7 mouse cellular contexts compared by ENCODE assay signal in genomic region chr6:88194053-88194977, GRCm38 (mm10). TPM values are rescaled to one million over a fixed set of nuclear protein-coding genes. Genes with fewer than 3 reads are reported as not detected.
A peak's percentile ranks its signal among the peaks of the same experiment; 100 is the strongest.
DNase-seq lines count a peak whose midpoint lies in the region; ATAC-seq and TF ChIP-seq lines count a peak whose summit lies in the region.

No protein-coding gene starts in this region.

- peaks cover 17% of the 10 kb centered on the region for H3K27me3 ChIP-seq in thymus, adult 2 months (ENCODE audit: control insufficient read depth, insufficient read depth, low read length)
- H3K27me3 ChIP-seq in forebrain, embryonic 11.5 days (ENCODE audit: control insufficient read depth, insufficient read depth, low read length), result peaks cover 97% of the 10 kb centered on the region
- peaks cover 81% of the 10 kb centered on the region for H3K27me3 ChIP-seq in kidney, postnatal 0 days (ENCODE audit: insufficient read depth, low read length)
- peaks cover 100% of the 10 kb centered on the region for H3K27me3 ChIP-seq in neural tube, embryonic 13.5 days

- H3K27ac ChIP-seq in thymus, adult 2 months (ENCODE audit: control insufficient read depth, insufficient read depth, low read length), result no peak overlapping the region
- no peak overlapping the region for H3K27ac ChIP-seq in forebrain, embryonic 11.5 days (ENCODE audit: low read depth, low read length)
- H3K27ac ChIP-seq in kidney, postnatal 0 days, result no peak overlapping the region
- no peak overlapping the region for H3K27ac ChIP-seq in neural tube, embryonic 13.5 days (replicated peaks)

- no peaks in the 10 kb centered on the region for H3K9me3 ChIP-seq in forebrain, embryonic 11.5 days (ENCODE audit: control insufficient read depth, low read length)
- H3K9me3 ChIP-seq in kidney, postnatal 0 days (replicated peaks; ENCODE audit: low read length), result no peaks in the 10 kb centered on the region
- H3K9me3 ChIP-seq in neural tube, embryonic 13.5 days, result no peaks in the 10 kb centered on the region

- ATAC-seq in forebrain, embryonic 11.5 days (replicated peaks; ENCODE audit: low FRiP score), result no peak
- no peak for ATAC-seq in kidney, postnatal 0 days (replicated peaks; ENCODE audit: low FRiP score, low read depth)
- no peak for ATAC-seq in neural tube, embryonic 13.5 days (ENCODE audit: low read depth)

- no peak for TF ChIP-seq CTCF in thymus, adult 2 months (IDR thresholded peaks at IDR 0.05; ENCODE audit: borderline replicate concordance, control insufficient read depth, extremely low read depth, insufficient read depth, low read length, poor library complexity)
- TF ChIP-seq CTCF in kidney, postnatal 0 days (IDR thresholded peaks at IDR 0.05; ENCODE audit: low read depth), result no peak; the same call in 1 of the 2 replicates

- WGBS in thymus, adult 2 months, result 16% methylated on average over 58 of the region's 58 CpGs
- WGBS in forebrain, embryonic 11.5 days, result under 1% methylated on average over 58 of the region's 58 CpGs
- WGBS in kidney, postnatal 0 days, result 4% methylated on average over 57 of the region's 58 CpGs
- WGBS in neural tube, embryonic 13.5 days, result 1% methylated on average over 58 of the region's 58 CpGs

- H3K36me3 ChIP-seq in thymus, adult 2 months (ENCODE audit: control insufficient read depth, insufficient read depth, low read length), result no peaks in the 10 kb centered on the region
- no peaks in the 10 kb centered on the region for H3K36me3 ChIP-seq in forebrain, embryonic 11.5 days (ENCODE audit: control insufficient read depth, insufficient read depth, low read length)
- no peaks in the 10 kb centered on the region for H3K36me3 ChIP-seq in kidney, postnatal 0 days (ENCODE audit: insufficient read depth, low read length)
- H3K36me3 ChIP-seq in neural tube, embryonic 13.5 days, result no peaks in the 10 kb centered on the region

- peak overlapping the region; percentile 36 for H3K9ac ChIP-seq in forebrain, embryonic 11.5 days (ENCODE audit: low read length)
- H3K9ac ChIP-seq in kidney, postnatal 0 days (ENCODE audit: low read depth, low read length), result peak overlapping the region; percentile 58
- peak overlapping the region; percentile 38; the same call in 1 of the 2 replicates for H3K9ac ChIP-seq in neural tube, embryonic 13.5 days

- H3K4me2 ChIP-seq in forebrain, embryonic 11.5 days (ENCODE audit: low read depth, low read length, severe bottlenecking), result peak overlapping the region; percentile 46
- peak overlapping the region; percentile 56 for H3K4me2 ChIP-seq in kidney, postnatal 0 days (ENCODE audit: low read length)
- H3K4me2 ChIP-seq in neural tube, embryonic 13.5 days, result peak overlapping the region; percentile 51

- H3K4me1 ChIP-seq in thymus, adult 2 months (replicated peaks; ENCODE audit: control insufficient read depth, insufficient read depth, low read length), result peaks cover 1% of the 10 kb centered on the region; the same call in 1 of the 2 replicates
- H3K4me1 ChIP-seq in forebrain, embryonic 11.5 days (replicated peaks; ENCODE audit: control insufficient read depth, insufficient read depth, low read length), result peaks cover 39% of the 10 kb centered on the region
- peaks cover 35% of the 10 kb centered on the region for H3K4me1 ChIP-seq in kidney, postnatal 0 days (replicated peaks; ENCODE audit: insufficient read depth, low read length)
- H3K4me1 ChIP-seq in neural tube, embryonic 13.5 days (replicated peaks), result peaks cover 57% of the 10 kb centered on the region

- DNase-seq in thymus, adult 2 months, result peak; percentile 19
- no peak for DNase-seq in thymus, postnatal 10 days (ENCODE audit: low spot score in 2 of 2)
- DNase-seq in forebrain, embryonic 11.5 days (ENCODE audit: low spot score), result peak; percentile 71
- no peak for DNase-seq in kidney, postnatal 0 days (ENCODE audit: low spot score)
- no peak for DNase-seq in spleen, postnatal 14 days (ENCODE audit: low spot score in 2 of 2)
- DNase-seq in adipocyte (ENCODE audit: low spot score), result no peak

- no peak overlapping the region for H3K4me3 ChIP-seq in thymus, adult 2 months (ENCODE audit: control insufficient read depth, insufficient read depth, low read length)
- peak overlapping the region; percentile 27 for H3K4me3 ChIP-seq in forebrain, embryonic 11.5 days (ENCODE audit: low read depth, low read length)
- H3K4me3 ChIP-seq in kidney, postnatal 0 days (replicated peaks; ENCODE audit: low read depth, low read length), result peak overlapping the region; percentile 38
- H3K4me3 ChIP-seq in neural tube, embryonic 13.5 days, result peak overlapping the region; percentile 29

- no peak for TF ChIP-seq POLR2A in thymus, adult 2 months (IDR thresholded peaks at IDR 0.05; ENCODE audit: control insufficient read depth, extremely low read depth, insufficient read depth, low read length, poor library complexity)

RNA-seq across cellular contexts. Expression of gene Gata2, which starts 0.6 kb away (rescaled TPM):
- polyA plus RNA-seq in thymus, adult 2 months (2012; rRNA removed), result 2.1 and 3.0 TPM in 2 replicates
- 6.3 and 7.9 TPM in 2 replicates for polyA plus RNA-seq in forebrain, embryonic 11.5 days (2014; fragmentation: Nextera tagmentation; extraction: Ambion mirVana)
- 56.3 and 64.3 TPM in 2 replicates for polyA plus RNA-seq in kidney, postnatal 0 days (2015; fragmentation: Nextera tagmentation; extraction: Ambion mirVana)
- 6.8 and 6.9 TPM in 2 replicates for polyA plus RNA-seq in neural tube, embryonic 13.5 days (2015; fragmentation: Nextera tagmentation; extraction: Ambion mirVana)

RNA-seq across cellular contexts. Expression of gene Dnajb8, which starts 27.8 kb away (rescaled TPM):
- polyA plus RNA-seq in thymus, adult 2 months (2012; rRNA removed), result not detected in 2 replicates
- polyA plus RNA-seq in forebrain, embryonic 11.5 days (2014; fragmentation: Nextera tagmentation; extraction: Ambion mirVana), result not detected in 2 replicates
- polyA plus RNA-seq in kidney, postnatal 0 days (2015; fragmentation: Nextera tagmentation; extraction: Ambion mirVana), result not detected in 2 replicates
- polyA plus RNA-seq in neural tube, embryonic 13.5 days (2015; fragmentation: Nextera tagmentation; extraction: Ambion mirVana), result not detected in 2 replicates

Comparison
In these comparisons a context has a peak if more than half of its experiments do, and no peak if none do; other contexts are left out.
1. DNase-seq: peak in thymus, adult 2 months (single experiment) and forebrain, embryonic 11.5 days (single experiment); none in thymus, postnatal 10 days (0 of 2), kidney, postnatal 0 days (single experiment), spleen, postnatal 14 days (0 of 2) and adipocyte (single experiment).
2. Peak in every context shown above with its lines, with median percentiles within 50 percentile points of each other: H3K4me2 ChIP-seq and H3K9ac ChIP-seq.